In genomic region chr4:53441683-53442082, GRCm38 (mm10) we compare ENCODE assay signal across 9 mouse cellular contexts. TPM values are rescaled to one million over a fixed set of nuclear protein-coding genes. Genes with fewer than 3 reads are reported as not detected.
DNase-seq lines count a peak whose midpoint lies in the region; ATAC-seq and TF ChIP-seq lines count a peak whose summit lies in the region.
"Had no signal": no experiment of that assay in that cellular context is flagged by ENCODE, and none has a peak within 500 bp of the region (broad histone marks: within the 10 kb centered on the region; RNA-seq: fewer than 3 reads in every experiment).

No protein-coding gene starts in this region.

- H3K9me3 ChIP-seq in heart, embryonic 16.5 days (replicated peaks; ENCODE audit: control insufficient read depth, low read length) = no peaks in the 10 kb centered on the region
- H3K9me3 ChIP-seq in embryonic facial prominence, embryonic 11.5 days (replicated peaks; ENCODE audit: control insufficient read depth, low read length) = no peaks in the 10 kb centered on the region
- no peaks in the 10 kb centered on the region for H3K9me3 ChIP-seq in hindbrain, postnatal 0 days (ENCODE audit: low read length)
- no peaks in the 10 kb centered on the region for H3K9me3 ChIP-seq in midbrain, embryonic 16.5 days (replicated peaks; ENCODE audit: control insufficient read depth, low read length, poor library complexity, severe bottlenecking)
- H3K9me3 ChIP-seq: G1E had no signal

- no peak overlapping the region for H3K27ac ChIP-seq in heart, embryonic 16.5 days (ENCODE audit: low read length)
- H3K27ac ChIP-seq in embryonic facial prominence, embryonic 11.5 days (replicated peaks; ENCODE audit: low read depth, low read length) = no peak overlapping the region
- H3K27ac ChIP-seq in hindbrain, postnatal 0 days = no peak overlapping the region
- 0 out of 2 replicates have a peak overlapping the region, but pooled peaks have one; percentile 85 for H3K27ac ChIP-seq in midbrain, embryonic 16.5 days (ENCODE audit: low read length)

- no peaks in the 10 kb centered on the region for H3K27me3 ChIP-seq in heart, embryonic 16.5 days (ENCODE audit: control insufficient read depth, insufficient read depth, low read length)
- no peaks in the 10 kb centered on the region for H3K27me3 ChIP-seq in embryonic facial prominence, embryonic 11.5 days (ENCODE audit: control insufficient read depth, insufficient read depth, low read length)
- no peaks in the 10 kb centered on the region for H3K27me3 ChIP-seq in hindbrain, postnatal 0 days (ENCODE audit: insufficient read depth, low read length)
- H3K27me3 ChIP-seq in midbrain, embryonic 16.5 days (ENCODE audit: control insufficient read depth, insufficient read depth, low read depth, low read length) = no peaks in the 10 kb centered on the region

- WGBS in heart, embryonic 16.5 days = 55% methylated on average over 4 of the region's 4 CpGs
- WGBS in embryonic facial prominence, embryonic 11.5 days = 18% methylated on average over 4 of the region's 4 CpGs
- 27% methylated on average over 4 of the region's 4 CpGs for WGBS in hindbrain, postnatal 0 days
- WGBS in midbrain, embryonic 16.5 days = 31% methylated on average over 4 of the region's 4 CpGs

- DNase-seq in heart, adult 11 months = no peak
- no peak for DNase-seq in embryonic facial prominence, embryonic 11.5 days (ENCODE audit: low spot score)
- DNase-seq in hindbrain, postnatal 0 days (ENCODE audit: low spot score) = no peak
- DNase-seq in right cerebral cortex, postnatal 10 days (ENCODE audit: low spot score in 2 of 2) = no peak
- DNase-seq in layer of hippocampus, postnatal 14 days (ENCODE audit: low spot score in 2 of 2) = no peak

- H3K4me1 ChIP-seq in heart, embryonic 16.5 days (ENCODE audit: control insufficient read depth, insufficient read depth, low read length) = peaks cover 18% of the 10 kb centered on the region
- peaks cover 3% of the 10 kb centered on the region; the same call in 1 of the 2 replicates for H3K4me1 ChIP-seq in embryonic facial prominence, embryonic 11.5 days (ENCODE audit: control insufficient read depth, insufficient read depth, low read length)
- peaks cover 3% of the 10 kb centered on the region; the same call in 1 of the 2 replicates for H3K4me1 ChIP-seq in hindbrain, postnatal 0 days (ENCODE audit: insufficient read depth, low read length)
- H3K4me1 ChIP-seq in midbrain, embryonic 16.5 days (ENCODE audit: control insufficient read depth, insufficient read depth, low read length) = peaks cover 18% of the 10 kb centered on the region

- H3K36me3 ChIP-seq in heart, embryonic 16.5 days (ENCODE audit: control insufficient read depth, insufficient read depth) = no peaks in the 10 kb centered on the region
- H3K36me3 ChIP-seq in embryonic facial prominence, embryonic 11.5 days (replicated peaks; ENCODE audit: control insufficient read depth, insufficient read depth, low read depth, low read length) = no peaks in the 10 kb centered on the region
- no peaks in the 10 kb centered on the region for H3K36me3 ChIP-seq in hindbrain, postnatal 0 days (ENCODE audit: insufficient read depth, low read length)
- no peaks in the 10 kb centered on the region for H3K36me3 ChIP-seq in midbrain, embryonic 16.5 days (ENCODE audit: control insufficient read depth, insufficient read depth, low read length)

- ATAC-seq in heart, embryonic 16.5 days (replicated peaks; ENCODE audit: extremely low read depth, insufficient read depth, low FRiP score) = no peak
- no peak for ATAC-seq in embryonic facial prominence, embryonic 11.5 days (replicated peaks; ENCODE audit: insufficient number of reproducible peaks, low FRiP score, low TSS enrichment, low read depth)
- ATAC-seq in hindbrain, postnatal 0 days = no peak
- no peak for ATAC-seq in midbrain, embryonic 16.5 days
- ATAC-seq in granulocyte monocyte progenitor cell, adult 5-6 weeks (replicated peaks; ENCODE audit: poor library complexity, severe bottlenecking) = no peak

- H3K9ac ChIP-seq in heart, embryonic 16.5 days (ENCODE audit: low read length) = no peak overlapping the region
- H3K9ac ChIP-seq in embryonic facial prominence, embryonic 11.5 days (replicated peaks; ENCODE audit: low read length) = no peak overlapping the region
- H3K9ac ChIP-seq in hindbrain, postnatal 0 days (replicated peaks; ENCODE audit: low read length) = peak overlapping the region; percentile 90
- H3K9ac ChIP-seq in midbrain, embryonic 16.5 days (ENCODE audit: low read depth, low read length) = no peak overlapping the region; the same call in 1 of the 2 replicates

- peak overlapping the region; percentile 87 for H3K4me2 ChIP-seq in heart, embryonic 16.5 days (ENCODE audit: low read depth, low read length)
- peak overlapping the region; percentile 98 for H3K4me2 ChIP-seq in embryonic facial prominence, embryonic 11.5 days (ENCODE audit: low read depth, low read length)
- H3K4me2 ChIP-seq in hindbrain, postnatal 0 days (ENCODE audit: low read depth, low read length) = peak overlapping the region; percentile 93
- H3K4me2 ChIP-seq in midbrain, embryonic 16.5 days (ENCODE audit: low read length) = peak overlapping the region; percentile 72

- no peak for TF ChIP-seq CTCF in hindbrain, postnatal 0 days (IDR thresholded peaks at IDR 0.05; ENCODE audit: low read depth)

- H3K4me3 ChIP-seq in heart, embryonic 16.5 days (ENCODE audit: low read length) = peak overlapping the region; percentile 79
- H3K4me3 ChIP-seq in embryonic facial prominence, embryonic 11.5 days (ENCODE audit: low read depth, low read length) = peak overlapping the region; percentile 81
- H3K4me3 ChIP-seq in hindbrain, postnatal 0 days (ENCODE audit: low read length) = peak overlapping the region; percentile 94
- H3K4me3 ChIP-seq in midbrain, embryonic 16.5 days (ENCODE audit: low read depth, low read length) = peak overlapping the region; percentile 92

RNA-seq across cellular contexts. Expression of gene Slc44a1, which starts 1.5 kb away (rescaled TPM):
- polyA plus RNA-seq in heart, embryonic 16.5 days (2015; fragmentation: Nextera tagmentation; extraction: Ambion mirVana) = 15.4 and 20.3 TPM in 2 replicates
- 25.9 and 30.0 TPM in 2 replicates for polyA plus RNA-seq in embryonic facial prominence, embryonic 11.5 days (2014; fragmentation: Nextera tagmentation; extraction: Ambion mirVana)
- total RNA-seq in hindbrain, postnatal 0 days (2014; rRNA removed) = 28.6 and 39.4 TPM in 2 replicates
- 13.6 and 14.5 TPM in 2 replicates for polyA plus RNA-seq in hindbrain, postnatal 0 days (2015; fragmentation: Nextera tagmentation; extraction: Ambion mirVana)
- 9.5 and 9.6 TPM in 2 replicates for polyA plus RNA-seq in midbrain, embryonic 16.5 days (2015; fragmentation: Nextera tagmentation; extraction: Ambion mirVana)
- total RNA-seq in layer of hippocampus, postnatal 14 days (2021) = 100 to 1,000 TPM; 101 to 110 TPM
- total RNA-seq in granulocyte monocyte progenitor cell, adult 5-6 weeks (2014; fragmentation: Nextera tagmentation) = 2.2 and 4.3 TPM in 2 replicates
- 1.9 and 2.0 TPM in 2 replicates for total RNA-seq in granulocyte monocyte progenitor cell, adult 5-6 weeks (2017)
